Mouse (Mus musculus): ENCODE measurements at regions not wholly inside any gene's neighbourhood (a gene's known extent, or its start where the extent isn't known, plus 50 kb on each side); places are given as distances from the start of the nearest gene placed in this dataset.
"Not testable (repeated sequence)": the region's sequence is repeated elsewhere in the genome, so short reads cannot be mapped to it uniquely, and the experiment has no call there.

DNA sequence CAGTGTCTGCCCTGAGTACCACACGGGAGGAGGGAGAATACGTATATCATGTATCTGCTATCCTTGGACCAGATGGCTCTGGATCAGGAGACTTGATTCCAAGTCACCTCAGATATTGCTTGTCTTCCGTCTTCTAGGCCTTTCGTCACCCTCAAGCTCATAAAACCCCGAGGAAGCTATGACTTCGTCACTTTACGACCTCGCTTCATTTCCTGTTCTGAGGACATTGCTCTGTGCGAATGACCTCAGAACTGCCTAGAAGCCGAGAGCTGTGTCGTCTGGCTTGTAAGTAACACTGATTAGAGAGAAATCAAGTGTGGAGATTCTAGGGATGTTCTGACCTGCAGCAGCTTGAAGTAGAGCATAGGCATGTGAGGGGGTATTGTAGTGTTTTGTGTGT, 108.4 kb upstream of the Shb start:
- no peak for DNase-seq

DNA sequence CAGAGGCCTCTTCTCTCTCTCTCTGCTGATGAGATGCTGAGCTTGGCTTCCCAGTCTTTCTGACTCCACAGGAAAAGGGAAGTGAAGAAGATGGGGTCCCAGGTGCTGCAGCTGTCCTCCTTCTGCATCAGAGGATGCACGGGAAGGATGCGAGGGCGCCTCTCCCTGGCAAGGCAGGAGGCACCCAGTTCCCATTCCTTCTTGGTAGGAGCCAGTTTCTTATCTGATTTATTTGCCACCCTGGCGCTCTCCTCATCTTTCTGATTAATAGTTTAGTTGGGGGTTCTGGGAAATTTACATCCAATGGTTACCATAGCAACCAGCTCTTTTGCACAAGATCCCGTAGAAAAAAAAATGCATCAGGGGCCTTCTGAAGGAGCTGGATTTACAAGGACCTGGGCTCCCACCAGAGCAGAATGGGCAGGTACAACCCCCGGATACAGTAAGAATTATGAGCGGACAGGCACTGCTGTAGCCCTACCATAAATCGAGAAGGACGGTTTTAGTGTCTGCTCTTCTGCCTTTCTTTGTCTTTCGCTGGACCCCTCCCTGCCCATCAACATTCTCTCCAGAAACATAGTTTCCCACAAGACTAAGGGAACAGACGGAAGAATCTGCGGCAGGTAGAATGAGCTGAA, 107.2 kb upstream of the Shb start:
- DNase-seq: no peak

DNA sequence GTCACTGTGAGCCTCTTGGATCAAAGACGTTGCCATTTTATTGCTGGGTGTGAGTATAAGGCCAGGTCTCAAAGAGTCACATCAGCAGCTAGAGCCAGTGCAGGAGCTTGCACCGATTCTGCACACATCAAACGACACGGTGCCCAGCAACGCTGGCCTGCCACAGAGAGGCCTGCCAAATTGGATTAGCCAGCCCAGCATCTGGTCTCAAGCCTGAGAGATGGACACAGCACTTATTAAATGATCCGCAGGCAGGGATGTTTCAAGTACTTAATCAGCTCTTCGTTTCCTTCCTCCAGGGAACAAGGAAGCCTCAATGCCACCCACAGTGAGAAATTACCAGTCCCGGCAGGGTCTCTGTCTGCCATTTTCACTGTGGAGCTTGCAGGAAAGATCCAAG, 106.1 kb upstream of the Shb start:
- no peak for DNase-seq

DNA sequence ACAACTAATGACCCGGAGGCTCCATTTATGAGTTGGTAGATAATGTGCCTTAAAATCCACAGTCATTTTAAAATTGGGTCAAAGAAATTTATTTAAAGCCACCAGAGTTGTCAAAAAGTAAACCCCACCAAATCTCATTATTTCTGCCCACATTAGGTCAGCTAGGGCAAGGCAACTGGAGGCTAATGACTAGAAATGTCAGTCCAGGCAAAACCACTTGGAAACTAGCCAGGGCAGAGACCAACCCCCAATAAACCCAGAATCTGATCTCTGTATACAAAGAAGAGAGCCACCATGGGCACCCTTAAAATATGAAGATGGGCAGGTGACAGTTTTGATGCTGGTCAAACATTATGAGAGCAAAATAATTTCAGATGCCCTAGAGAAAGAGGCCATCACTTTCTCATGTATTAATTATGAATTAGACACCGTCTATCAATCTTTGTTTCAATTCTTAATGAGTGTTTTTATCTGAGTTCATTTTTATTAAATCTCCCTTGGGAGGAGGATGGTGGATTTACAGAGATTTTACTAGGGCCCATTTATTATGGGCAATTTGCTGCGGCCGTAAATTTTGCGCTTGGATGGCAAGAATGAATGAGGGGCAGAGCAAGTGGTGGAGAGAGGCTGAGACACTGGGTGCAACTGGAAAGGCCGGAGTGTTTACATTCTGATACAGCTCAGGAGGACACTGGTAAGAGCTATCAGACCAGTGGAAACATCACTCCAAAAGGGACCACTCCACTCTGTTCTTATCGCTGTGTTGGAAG, 99.2 kb upstream of the Shb start:
- DNase-seq: no peak

DNA sequence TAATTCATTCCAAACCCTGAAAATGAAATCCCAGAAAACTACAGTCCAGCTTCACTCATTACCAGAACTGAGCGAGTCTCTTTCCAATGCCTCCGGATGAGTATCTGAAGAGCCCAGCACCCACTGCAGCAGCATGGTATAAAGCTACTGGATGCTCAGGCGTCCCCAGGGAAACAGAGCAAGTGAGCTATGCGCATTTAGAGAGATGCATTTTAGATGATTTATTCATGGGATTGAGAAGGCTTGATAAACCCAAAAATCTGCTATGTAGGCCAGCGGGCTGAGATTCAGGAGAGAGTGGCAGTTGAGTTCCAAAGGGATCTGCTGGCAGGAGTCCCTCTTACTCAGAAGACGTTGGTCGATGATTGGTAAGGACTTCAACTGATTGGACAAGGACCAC, 93.4 kb upstream of the Shb start:
- no peak for DNase-seq

DNA sequence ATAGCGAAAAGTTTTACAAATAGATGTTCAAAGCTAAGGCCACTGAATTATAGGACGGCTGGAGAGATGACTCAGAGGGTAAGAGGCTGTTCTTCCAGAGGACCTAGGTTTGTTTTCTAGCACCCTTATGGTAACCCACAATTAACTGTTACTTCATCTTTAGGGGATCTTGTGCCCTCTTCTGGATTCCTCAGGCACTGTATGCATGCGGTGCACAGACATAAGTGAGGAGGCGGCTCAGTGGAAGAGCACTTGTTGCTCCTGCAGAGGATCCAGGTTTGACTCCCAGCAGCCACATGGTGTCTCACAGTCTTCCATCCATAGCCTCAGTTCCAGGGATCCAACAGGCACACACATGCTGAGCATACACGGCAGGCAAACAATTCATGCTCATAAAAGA, 89.7 kb upstream of the Shb start:
- no peak for DNase-seq

- DNase-seq: no peak
Measured at GRCm38 (mm10) chr4:45617126-45617525, 84.9 kb upstream of the Shb start.

- not testable (repeated sequence) for DNase-seq
Measured at GRCm38 (mm10) chr4:45613498-45613897, 81.2 kb upstream of the Shb start.

DNA sequence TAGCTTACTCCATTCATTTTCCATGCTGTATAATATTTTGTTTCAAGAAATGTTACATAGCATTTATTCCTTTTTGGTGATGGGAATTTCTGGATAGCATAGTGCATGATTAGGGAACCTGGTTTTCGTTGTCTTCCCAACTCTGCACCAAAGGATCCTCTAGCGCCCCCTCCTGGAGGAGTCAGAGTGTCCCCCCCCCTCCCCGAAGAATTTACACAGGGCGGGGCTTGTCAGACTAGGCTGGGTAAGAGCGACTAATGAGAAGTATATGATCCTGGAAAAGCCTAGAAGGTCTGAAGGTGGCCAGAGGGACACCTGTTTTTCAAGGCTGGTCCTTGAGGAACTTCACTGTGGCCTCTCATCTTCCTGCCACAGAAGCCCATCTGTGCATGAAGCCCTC, 79.9 kb upstream of the Shb start:
- DNase-seq: no peak

DNA sequence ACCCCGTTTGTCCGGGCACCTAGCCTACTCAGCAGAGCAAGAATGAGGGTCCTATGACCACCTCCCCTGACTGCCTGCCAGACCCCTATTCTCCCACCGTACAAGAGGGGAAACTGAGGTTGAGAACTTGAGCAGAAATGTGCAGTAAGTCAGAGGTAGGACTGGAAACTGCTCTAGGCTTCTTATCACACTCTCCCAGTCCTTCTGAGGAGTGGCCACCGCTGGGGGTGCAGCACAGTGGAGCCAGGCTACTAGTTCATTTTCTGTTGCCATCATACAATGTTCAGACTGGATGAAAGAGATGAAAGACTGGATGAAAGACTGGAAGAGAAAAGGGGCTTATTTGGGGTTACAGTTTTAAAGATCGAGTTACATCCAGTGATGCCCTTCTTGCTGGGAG, 78.7 kb upstream of the Shb start:
- no peak for DNase-seq

GRCm38 (mm10) chr4:45606578-45606977, 74.3 kb upstream of the Shb start:
- DNase-seq: no peak

DNA sequence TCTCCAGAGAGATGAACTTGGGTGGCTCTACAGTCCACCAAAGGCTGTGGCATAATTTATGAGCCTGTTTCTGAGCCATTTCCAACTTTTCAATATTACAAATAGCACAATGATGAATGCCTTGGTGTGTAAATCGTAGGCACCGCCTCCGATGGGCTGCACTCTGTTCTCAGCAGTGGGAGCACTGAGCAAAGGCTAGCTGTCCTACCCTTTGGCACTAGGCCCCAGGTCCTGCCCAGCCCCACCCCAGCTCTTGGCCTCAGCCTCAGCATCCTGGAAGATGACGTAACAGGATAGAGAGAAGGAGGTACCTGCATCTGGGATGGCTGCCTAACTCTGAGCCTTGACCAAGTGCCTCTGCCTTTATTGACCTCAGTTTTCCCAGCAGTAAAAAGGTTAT, 73.4 kb upstream of the Shb start:
- DNase-seq: no peak

DNA sequence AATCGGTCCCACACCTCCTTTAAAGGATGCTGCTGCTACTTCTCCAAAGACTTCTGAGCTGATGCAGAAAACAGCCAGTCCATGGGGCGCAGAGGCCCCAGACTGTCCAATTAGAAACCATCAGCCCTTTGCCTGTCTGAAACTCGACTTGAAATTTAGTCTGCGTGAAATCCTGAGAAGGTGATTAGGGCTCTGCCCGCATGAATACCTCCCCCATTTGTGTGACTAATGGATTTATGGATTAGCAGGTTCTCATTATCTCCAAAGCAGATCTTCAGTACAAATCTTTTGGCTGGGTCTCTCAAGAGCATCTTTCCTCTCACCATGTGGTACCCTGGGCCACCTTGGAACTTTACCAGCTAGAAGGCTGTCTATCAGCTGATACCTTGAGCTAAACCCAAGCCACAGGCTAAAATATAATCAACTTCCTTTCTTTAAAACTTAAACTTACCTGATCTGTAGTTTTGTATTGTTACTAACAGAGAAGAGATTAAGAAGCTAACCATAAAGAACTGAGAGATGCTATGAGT, 72.1 kb upstream of the Shb start:
- DNase-seq: no peak

DNA sequence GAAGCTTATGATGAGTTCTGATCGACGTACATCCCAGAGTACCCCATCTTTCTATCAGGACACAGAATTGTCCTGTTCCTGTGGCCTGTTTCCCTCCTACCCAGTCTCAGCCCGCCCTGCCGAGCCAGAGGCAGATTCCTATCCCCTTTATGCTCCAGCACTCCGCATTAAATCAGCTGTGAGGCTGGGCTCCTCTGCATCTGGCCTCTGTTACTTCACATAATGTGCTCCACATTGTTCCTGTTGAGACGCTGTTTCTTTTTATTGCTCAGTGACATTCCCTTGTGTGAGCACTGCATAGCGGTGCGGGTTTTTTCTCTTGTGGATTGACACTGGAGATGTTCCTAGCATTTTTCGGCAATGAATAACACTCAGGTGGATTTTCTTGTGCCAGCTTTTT, 68.2 kb upstream of the Shb start:
- DNase-seq: no peak

GRCm38 (mm10) chr4:45593435-45593991, 61.2 kb upstream of the Shb start:
- DNase-seq: no peak

DNA sequence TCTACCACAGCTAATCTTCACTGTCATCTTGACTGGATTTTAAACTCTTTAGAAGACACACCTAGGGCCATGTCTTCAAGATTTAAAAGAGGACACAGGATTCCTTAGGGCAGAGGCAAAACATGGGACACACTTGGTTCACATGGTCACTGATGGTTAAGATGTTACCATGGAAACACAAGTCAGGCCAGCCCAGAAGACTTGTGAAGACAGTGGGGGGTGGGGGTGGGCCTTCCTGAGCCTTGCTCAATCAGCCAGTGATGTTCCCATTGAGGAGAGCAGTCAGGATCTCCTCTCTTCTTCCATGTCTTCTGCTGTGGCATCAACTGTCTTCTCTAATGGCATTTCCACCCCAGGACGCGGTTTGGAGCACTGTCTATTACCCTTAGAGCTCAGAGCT, 60.5 kb upstream of the Shb start:
- no peak for DNase-seq

- no peak for DNase-seq
Measured at GRCm38 (mm10) chr4:45591405-45592315, 59.4 kb upstream of the Shb start.

GRCm38 (mm10) chr4:45590836-45591235, 58.6 kb upstream of the Shb start:
- no peak for DNase-seq

DNA sequence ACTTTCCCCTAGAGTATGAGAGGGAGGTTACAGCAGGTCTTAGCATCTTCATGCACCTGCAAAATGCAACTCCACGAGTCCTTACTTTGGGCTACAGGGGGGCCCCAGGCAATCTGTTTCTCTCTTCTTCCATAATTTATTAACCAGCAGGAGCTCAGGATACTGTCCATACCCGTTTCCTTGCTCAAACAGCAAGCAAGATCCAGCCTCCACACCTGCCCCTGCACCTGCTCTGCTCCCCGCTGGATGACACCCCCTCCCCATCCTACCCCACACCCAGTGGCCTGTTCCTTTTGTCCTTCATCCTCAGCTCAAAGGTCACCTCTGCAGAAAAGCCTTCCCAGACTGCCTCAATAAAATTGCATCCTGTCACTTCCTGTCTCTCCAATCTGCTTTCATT, 56.1 kb upstream of the Shb start:
- no peak for DNase-seq

DNA sequence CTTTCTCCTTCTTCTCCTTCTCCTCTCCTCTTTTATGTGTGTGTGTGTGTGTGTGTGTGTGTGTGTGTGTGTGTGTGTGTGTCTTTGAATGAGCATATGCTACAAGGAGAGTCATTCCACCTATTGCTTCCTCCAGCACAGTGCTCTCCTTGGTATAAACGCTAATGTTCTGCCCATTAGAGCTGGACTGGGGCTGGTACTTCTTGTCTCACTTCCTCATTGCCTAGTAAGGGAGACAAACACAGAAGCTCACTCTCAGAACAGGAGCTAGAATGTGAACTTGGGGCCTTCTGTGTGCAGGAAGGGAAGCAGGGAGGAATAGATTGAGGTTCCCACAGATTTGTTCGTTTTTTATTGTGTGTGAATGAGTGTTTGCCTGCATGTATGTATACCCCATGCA, 54.9 kb upstream of the Shb start:
- DNase-seq: no peak

DNA sequence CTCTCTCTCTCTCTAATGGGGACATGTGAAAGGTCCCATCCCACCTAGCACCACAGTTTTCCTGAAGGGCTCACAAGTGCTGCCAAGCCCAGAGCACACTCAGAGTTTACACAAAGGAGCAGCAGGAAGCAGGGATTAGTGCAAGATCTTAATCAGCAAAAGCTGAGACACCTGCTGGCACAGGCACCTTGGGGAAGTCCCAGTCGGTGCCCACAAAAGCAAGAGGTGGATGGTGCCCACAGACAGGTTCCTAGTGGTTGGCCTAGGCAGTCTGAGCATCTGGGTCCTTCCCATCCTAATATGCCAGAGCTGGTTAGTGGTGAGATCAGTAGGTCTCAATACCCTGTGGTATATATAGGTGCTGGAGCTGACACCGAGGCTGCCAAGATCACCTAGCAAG, 54.0 kb upstream of the Shb start:
- DNase-seq: no peak

GRCm38 (mm10) chr4:45585188-45585820, 53.0 kb upstream of the Shb start:
- no peak for DNase-seq

GRCm38 (mm10) chr4:45583966-45584365, 51.7 kb upstream of the Shb start:
- DNase-seq: no peak

All from right cerebral cortex, postnatal 25 days (tissue).